Mouse (Mus musculus): ENCODE data around the gene Olfr130. TPM values are rescaled to one million over a fixed set of nuclear protein-coding genes. Genes with fewer than 3 reads are reported as not detected.

Gene Olfr130
- total RNA-seq (2021) = not detected
- long read RNA-seq, experiment 1 = 0 reads
- long read RNA-seq, experiment 2 = 0 reads

- no peak for DNase-seq
These were observed at the start of gene Olfr130 for GRCm38 (mm10) chr17:38063621-38064020. Gene Olfr130, plus strand, starts transcription at chr17:38063921.

- DNase-seq = no peak
These were observed 47.4 kb upstream of the Olfr130 start for GRCm38 (mm10) chr17:38016341-38016740.

- no peak for DNase-seq
These were observed 37.4 kb upstream of the Olfr130 start for GRCm38 (mm10) chr17:38026297-38026696.

GRCm38 (mm10) chr17:38059979-38060378 lies 3.7 kb upstream of the Olfr130 start, which contains the start of gene Olfr129:
Gene Olfr129, minus strand, starts transcription at chr17:38060079.
- no peak for DNase-seq

GRCm38 (mm10) chr17:38082364-38082763 lies 18.6 kb downstream of the Olfr130 start:
- no peak for DNase-seq

- no peak for DNase-seq
These were observed 24.9 kb downstream of the Olfr130 start, which contains the start of gene Olfr131 for GRCm38 (mm10) chr17:38088593-38088992. Gene Olfr131, minus strand, starts transcription at chr17:38088693.

Other genes with a start within 250 kb of the Olfr130 start
- not detected for gene Olfr125, start 231.0 kb upstream of the Olfr130 start, total RNA-seq (2021)
- not detected for gene Olfr126, start 216.4 kb upstream of the Olfr130 start, total RNA-seq (2021)
- gene Olfr127, start 163.5 kb upstream of the Olfr130 start, total RNA-seq (2021) = not detected
- not detected for gene Olfr128, start 143.4 kb upstream of the Olfr130 start, total RNA-seq (2021)
- not detected for gene Olfr761, start 110.8 kb upstream of the Olfr130 start, total RNA-seq (2021)
- gene Olfr129, start 3.8 kb upstream of the Olfr130 start, total RNA-seq (2021) = not detected
- not detected for gene Olfr131, start 24.8 kb downstream of the Olfr130 start, total RNA-seq (2021)
- not detected for gene Olfr132, start 70.6 kb downstream of the Olfr130 start, total RNA-seq (2021)
- gene Olfr133, start 81.4 kb downstream of the Olfr130 start, total RNA-seq (2021) = not detected
- gene Olfr134, start 107.5 kb downstream of the Olfr130 start, total RNA-seq (2021) = not detected
- not detected for gene Olfr135, start 140.4 kb downstream of the Olfr130 start, total RNA-seq (2021)
- gene Olfr138, start 197.1 kb downstream of the Olfr130 start, total RNA-seq (2021) = not detected
- gene Olfr137, start 243.6 kb downstream of the Olfr130 start, total RNA-seq (2021) = not detected

Measured in gastrocnemius, postnatal 10 days (tissue).